Mouse (Mus musculus): ENCODE results near the gene Tspan9.

Tspan9 gene

GRCm38 (mm10) chr6:128143390-128144020, at the start of gene Tspan9:
Gene Tspan9, minus strand, starts transcription at chr6:128143594.
- in situ Hi-C loops (cut with MboI) = no loop called here

DNA sequence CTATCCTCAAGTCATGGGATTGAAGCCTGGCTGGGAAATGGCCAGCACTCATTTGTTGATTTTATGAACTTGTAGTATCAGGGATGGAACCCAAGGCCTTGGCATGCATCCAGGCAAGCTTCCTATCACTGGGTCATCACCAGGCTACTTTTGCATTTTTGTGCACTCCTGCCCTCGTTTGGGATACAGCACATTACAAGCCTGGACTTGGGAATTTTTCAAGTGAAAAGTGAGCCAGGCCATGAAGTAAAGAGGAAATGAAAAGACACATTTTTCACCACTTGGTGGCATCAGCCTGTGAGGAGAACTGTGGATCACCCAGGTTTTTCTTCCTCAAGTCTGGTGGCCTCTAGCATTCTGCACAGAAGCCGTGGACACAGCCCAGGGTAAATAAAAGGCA, 40.1 kb upstream of the Tspan9 start:
- in situ Hi-C loops (cut with MboI) = no loop called here

- in situ Hi-C loops (cut with MboI) = no loop called here
Observed at GRCm38 (mm10) chr6:128181176-128181575, 37.8 kb upstream of the Tspan9 start.

DNA sequence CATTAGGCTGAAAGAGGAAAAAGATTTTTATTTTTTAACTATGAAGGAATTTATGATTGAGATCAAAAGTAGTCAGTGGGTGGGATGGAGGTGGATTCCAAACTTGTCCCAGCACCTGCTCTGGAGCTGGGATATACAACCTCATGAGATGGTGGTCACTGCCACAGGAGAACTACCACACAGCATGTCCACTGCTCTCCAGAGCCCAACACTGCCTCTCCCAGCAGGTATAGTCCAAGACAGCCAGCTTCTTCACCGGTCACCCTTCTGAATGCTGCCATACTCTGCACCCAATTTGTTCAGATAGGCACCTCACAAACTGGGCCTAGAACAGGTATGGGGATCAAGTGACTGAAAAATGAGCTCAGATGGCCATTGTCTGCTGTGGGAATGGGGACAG, 36.3 kb upstream of the Tspan9 start:
- in situ Hi-C loops (cut with MboI) = no loop called here

- in situ Hi-C loops (cut with MboI) = no loop called here
Observed at GRCm38 (mm10) chr6:128179247-128179646, 35.9 kb upstream of the Tspan9 start.

DNA sequence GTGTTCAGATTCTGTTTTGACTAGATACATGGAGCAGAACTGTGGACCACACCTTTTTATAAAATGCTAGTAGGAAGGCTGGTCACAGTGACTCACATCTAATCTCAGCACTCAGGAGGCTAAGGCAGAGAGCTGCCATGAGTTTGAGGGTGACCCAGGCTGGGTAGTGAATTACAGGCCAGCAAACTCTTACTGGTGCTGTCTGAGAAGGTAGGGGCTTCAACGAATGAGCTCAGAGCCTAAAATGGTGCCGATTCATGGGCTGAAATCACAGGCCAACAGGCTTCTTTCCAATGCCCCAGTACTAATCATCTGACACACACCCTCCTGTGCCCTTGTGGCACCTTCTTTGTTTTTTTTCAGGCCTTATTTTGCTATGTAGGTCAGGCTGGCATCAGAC, 35.3 kb upstream of the Tspan9 start:
- in situ Hi-C loops (cut with MboI) = no loop called here

- in situ Hi-C loops (cut with MboI) = no loop called here
Observed at GRCm38 (mm10) chr6:128168785-128169679, 25.6 kb upstream of the Tspan9 start.

DNA sequence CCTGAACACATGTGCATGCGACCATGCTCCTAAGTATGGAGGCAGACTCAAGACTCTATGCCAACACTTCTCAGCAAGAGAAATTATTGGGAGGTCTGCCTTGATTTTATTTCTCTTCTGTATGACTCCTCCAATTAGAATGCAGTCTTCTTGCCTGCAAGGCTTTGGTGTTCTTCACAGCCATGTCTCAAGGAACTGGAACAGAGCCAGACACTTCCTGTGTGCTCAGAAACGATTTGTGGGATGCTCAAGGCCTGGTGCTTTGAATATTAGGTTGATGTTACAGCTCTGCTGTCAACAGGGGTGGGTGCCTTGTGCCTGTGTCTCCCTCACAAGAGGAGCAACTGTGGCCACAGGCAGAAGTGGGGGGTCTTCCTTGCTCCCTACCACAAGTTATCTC, 22.2 kb upstream of the Tspan9 start:
- in situ Hi-C loops (cut with MboI) = no loop called here

GRCm38 (mm10) chr6:128164632-128165031, 21.2 kb upstream of the Tspan9 start:
- in situ Hi-C loops (cut with MboI) = no loop called here

DNA sequence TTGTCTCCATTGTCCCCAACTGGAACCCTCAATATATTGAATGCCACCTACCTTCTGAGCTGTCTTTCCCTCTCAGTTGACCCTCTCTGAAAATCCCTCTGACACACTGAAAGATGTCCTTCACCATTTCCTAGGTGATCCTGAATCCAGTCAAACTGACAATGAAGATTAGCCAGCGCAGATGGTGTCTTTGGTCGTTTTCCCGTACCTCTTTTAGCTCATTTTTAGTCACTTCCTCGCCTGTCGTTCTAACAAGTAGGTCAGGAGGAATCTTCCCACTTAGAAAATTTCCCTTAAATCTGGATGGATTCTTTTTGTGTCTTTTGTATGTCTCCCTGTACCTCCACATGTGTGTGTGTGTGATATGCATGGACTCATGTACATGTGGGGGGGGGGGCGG, 15.7 kb upstream of the Tspan9 start:
- in situ Hi-C loops (cut with MboI) = no loop called here

- in situ Hi-C loops (cut with MboI) = no loop called here
Observed at GRCm38 (mm10) chr6:128158031-128158430, 14.6 kb upstream of the Tspan9 start.

DNA sequence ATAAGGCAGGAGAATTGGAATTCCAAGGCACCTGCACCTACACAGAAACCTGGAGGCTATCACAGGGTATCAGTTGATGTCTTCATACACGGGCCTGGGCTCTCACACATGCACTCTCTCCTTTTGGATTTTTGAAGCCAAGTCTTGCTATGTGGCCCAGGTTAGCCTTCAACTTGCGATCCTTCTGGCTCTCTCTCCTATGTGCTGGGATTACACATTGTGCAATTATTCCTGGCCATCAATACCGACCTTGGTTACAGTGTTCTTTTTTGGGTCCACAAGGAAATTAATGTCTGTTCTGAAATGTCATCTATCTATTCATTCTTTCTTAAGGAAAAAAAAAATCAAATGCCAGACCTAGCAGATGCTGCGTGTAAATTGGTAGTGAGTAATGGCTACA, 13.1 kb upstream of the Tspan9 start:
- in situ Hi-C loops (cut with MboI) = no loop called here

DNA sequence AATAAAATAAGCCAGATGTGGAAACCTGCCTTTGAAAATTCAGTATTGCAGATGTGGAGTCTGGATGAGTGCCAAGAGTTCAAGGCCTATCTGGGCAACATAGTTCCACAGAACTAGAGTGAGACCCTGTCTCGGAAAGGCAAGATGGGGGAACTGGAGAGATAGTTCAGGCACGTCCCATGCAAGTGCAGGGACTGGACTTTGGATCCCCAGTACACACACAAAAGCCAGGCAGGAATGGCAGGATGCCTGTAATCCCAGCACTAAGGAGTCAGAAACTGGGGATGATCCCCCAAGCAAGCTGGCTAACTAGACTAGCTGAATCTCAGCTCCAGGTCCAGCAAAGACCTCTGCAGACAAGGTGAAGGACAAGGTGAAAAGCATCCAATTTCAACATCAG, 12.5 kb upstream of the Tspan9 start:
- in situ Hi-C loops (cut with MboI) = no loop called here

DNA sequence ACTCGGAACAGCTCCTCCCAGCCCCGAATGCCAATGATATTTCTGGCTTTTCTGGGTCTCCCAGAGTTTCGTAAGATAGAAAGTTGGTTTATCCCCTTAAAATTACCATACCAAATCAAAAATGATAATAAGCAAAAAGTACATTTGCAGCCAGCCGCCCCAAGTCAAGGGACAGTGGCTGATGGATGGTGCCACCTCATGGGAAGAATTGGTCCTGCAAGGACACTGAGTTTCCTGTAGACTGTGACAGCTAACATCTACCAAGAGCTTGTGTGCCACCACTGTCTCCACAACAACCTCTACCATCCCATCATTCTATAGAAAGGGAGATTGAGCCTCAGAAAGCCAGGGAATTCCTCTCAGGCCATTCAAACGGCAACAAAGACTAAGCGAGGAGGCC, 2.4 kb upstream of the Tspan9 start:
- in situ Hi-C loops (cut with MboI) = no loop called here

GRCm38 (mm10) chr6:128142369-128143278, 770 bp downstream of the Tspan9 start:
- in situ Hi-C loops (cut with MboI) = no loop called here

DNA sequence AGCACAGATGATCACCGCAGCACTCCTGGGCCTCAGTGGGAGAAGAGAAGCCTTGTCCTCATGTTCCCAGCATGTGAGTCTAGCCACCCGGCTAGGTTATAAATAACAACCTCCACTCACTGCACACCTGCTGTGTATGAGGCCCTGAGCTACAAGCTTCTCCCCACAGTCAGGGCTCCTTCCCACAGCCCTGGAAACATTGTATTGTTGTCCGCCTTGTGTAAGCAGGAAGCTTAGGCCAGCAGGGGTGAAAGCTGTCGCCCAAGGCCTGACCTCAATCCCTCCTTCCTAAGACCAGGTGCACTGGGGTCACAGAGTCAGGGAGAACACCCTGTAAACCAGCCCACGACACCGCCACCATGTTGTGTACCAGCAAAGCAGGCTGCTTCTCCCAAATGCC, 2.7 kb downstream of the Tspan9 start:
- in situ Hi-C loops (cut with MboI) = no loop called here

DNA sequence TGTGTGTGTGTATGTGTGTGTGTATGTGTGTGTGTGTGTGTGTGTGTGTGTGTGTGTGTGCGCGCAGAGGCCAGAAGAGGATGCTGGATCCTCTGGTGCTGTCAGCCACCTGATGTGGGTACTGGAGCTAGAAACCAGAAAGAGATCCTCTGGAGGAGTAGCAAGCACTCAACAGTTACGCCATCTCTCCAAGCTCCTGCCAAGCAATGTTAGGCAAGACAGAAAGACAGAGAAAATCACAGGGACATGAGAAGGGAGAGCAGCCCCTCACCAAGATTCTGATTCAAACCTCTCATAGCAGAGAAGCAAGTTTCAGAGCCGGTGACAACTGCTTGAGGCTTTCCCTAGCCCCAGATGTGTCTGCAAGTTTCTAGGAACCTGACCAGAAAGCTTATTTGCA, 5.5 kb downstream of the Tspan9 start:
- in situ Hi-C loops (cut with MboI) = no loop called here

- in situ Hi-C loops (cut with MboI) = no loop called here
Observed at GRCm38 (mm10) chr6:128136654-128137053, 6.7 kb downstream of the Tspan9 start.

GRCm38 (mm10) chr6:128135459-128135858, 7.9 kb downstream of the Tspan9 start:
- in situ Hi-C loops (cut with MboI) = no loop called here

GRCm38 (mm10) chr6:128135006-128135405, 8.4 kb downstream of the Tspan9 start:
- in situ Hi-C loops (cut with MboI) = no loop called here

- in situ Hi-C loops (cut with MboI) = no loop called here
Observed at GRCm38 (mm10) chr6:128134196-128134924, 9.0 kb downstream of the Tspan9 start.
